Mouse (Mus musculus): ENCODE measurements around the gene Slc1a3. TPM values are rescaled to one million over a fixed set of nuclear protein-coding genes. Genes with fewer than 3 reads are reported as not detected.

The Slc1a3 gene
- total RNA-seq, 4 experiments from 2014 or later: 5.7 to 19.4 (median 16.8) TPM

- no peak for DNase-seq
Measured at GRCm38 (mm10) chr15:8605538-8606188, 104.9 kb downstream of the Slc1a3 start.

GRCm38 (mm10) chr15:8602362-8602761 is 108.2 kb downstream of the Slc1a3 start:
- no peak for DNase-seq

GRCm38 (mm10) chr15:8601312-8602146 is 109.0 kb downstream of the Slc1a3 start:
- DNase-seq: no peak

GRCm38 (mm10) chr15:8596375-8596900 is 114.1 kb downstream of the Slc1a3 start:
- no peak for DNase-seq

- DNase-seq: no peak
Measured at GRCm38 (mm10) chr15:8595226-8595625, 115.3 kb downstream of the Slc1a3 start.

- peak; percentile 36 for DNase-seq
Measured at GRCm38 (mm10) chr15:8589503-8590116, 121.0 kb downstream of the Slc1a3 start.

- DNase-seq: no peak
Measured at GRCm38 (mm10) chr15:8588065-8588464, 122.5 kb downstream of the Slc1a3 start.

- no peak for DNase-seq
Measured at GRCm38 (mm10) chr15:8586822-8587281, 123.7 kb downstream of the Slc1a3 start.

Other genes starting within 250 kb of the Slc1a3 start
- not detected for gene Gm2310, start 190.8 kb downstream of the Slc1a3 start, total RNA-seq (2022)

Data from adrenal gland, adult 8-10 months (tissue).